ENCODE assay signal across 24 mouse cellular contexts in genomic region chr2:31990961-31991360, GRCm38 (mm10). TPM values are rescaled to one million over a fixed set of nuclear protein-coding genes. Genes with fewer than 3 reads are reported as not detected.
DNase-seq lines count a peak whose midpoint lies in the region; ATAC-seq and TF ChIP-seq lines count a peak whose summit lies in the region.
"Had no signal": no experiment of that assay in that cellular context is flagged by ENCODE, and none has a peak within 500 bp of the region (broad histone marks: within the 10 kb centered on the region; RNA-seq: fewer than 3 reads in every experiment).

No protein-coding gene starts in this region.

- WGBS in lung, adult 2 months, result 69% methylated on average over 4 of the region's 4 CpGs

- no peak overlapping the region for H3K4me3 ChIP-seq in lung, adult 2 months (replicated peaks; ENCODE audit: extremely low read depth, low read depth, low read length)
- H3K4me3 ChIP-seq: embryonic facial prominence, embryonic 12.5 days; embryonic facial prominence, embryonic 15.5 days; erythroblast, embryonic 14.5 days; forebrain, embryonic 12.5 days; forebrain, embryonic 15.5 days; heart, embryonic 10.5 days; heart, embryonic 13.5 days had no signal

- no peak for TF ChIP-seq CTCF in lung, adult 2 months (IDR thresholded peaks at IDR 0.05; ENCODE audit: insufficient read depth, low read length)

- ATAC-seq in erythroblast, adult 5-6 weeks (replicated peaks; ENCODE audit: low FRiP score, poor library complexity, severe bottlenecking), result no peak
- ATAC-seq: CD4-positive, CD25-positive, alpha-beta regulatory T cell, adult 4 months; forebrain, embryonic 15.5 days; hindbrain, postnatal 0 days had no signal

- no peaks in the 10 kb centered on the region; the same call in 1 of the 2 replicates for H3K4me1 ChIP-seq in lung, adult 2 months (ENCODE audit: control insufficient read depth, insufficient read depth, low read length)
- H3K4me1 ChIP-seq: embryonic facial prominence, embryonic 12.5 days; embryonic facial prominence, embryonic 15.5 days; forebrain, embryonic 12.5 days; forebrain, embryonic 15.5 days; heart, embryonic 10.5 days; heart, embryonic 13.5 days had no signal

- peak; percentile 41 for DNase-seq in lung, adult 2 months
- DNase-seq in lung, postnatal 14 days, result peak; percentile 36
- peak; percentile 53 to 75 for DNase-seq in lung, postnatal 4 days
- no peak for DNase-seq in cerebellum, postnatal 36 days
- DNase-seq in heart, adult 8-10 months (ENCODE audit: low spot score), result no peak
- DNase-seq: adrenal gland, adult 2 months; adrenal gland, postnatal 25 days; cerebellum, adult 18-20 months; cerebellum, adult 9-10 months; cerebellum, postnatal 14 days; gastrocnemius, postnatal 25 days; heart, adult 18-20 months; heart, postnatal 14 days; heart, postnatal 4 days had no signal

- TF ChIP-seq POLR2A in lung, adult 2 months (IDR thresholded peaks at IDR 0.05; ENCODE audit: borderline replicate concordance, extremely low read depth, low read depth, low read length), result no peak

RNA-seq across cellular contexts. Expression of gene Nup214, which starts 16.7 kb away (rescaled TPM):
- polyA plus RNA-seq in lung, adult 2 months (2012; rRNA removed), result 31.6 and 35.1 TPM in 2 replicates
- 13.4 and 27.4 TPM in 2 replicates for total RNA-seq in erythroblast, adult 5-6 weeks (2015; ENCODE audit: low replicate concordance)
- 7.5 and 14.7 TPM in 2 replicates for total RNA-seq in erythroblast, adult 5-6 weeks (2017; ENCODE audit: low replicate concordance)
- 10 to 100 TPM; 27.1 to 36.7 (median 34.4) TPM for total RNA-seq in heart, adult 8-10 months (2022)

RNA-seq across cellular contexts. Expression of gene Aif1l, which starts 41.0 kb away (rescaled TPM):
- polyA plus RNA-seq in lung, adult 2 months (2012; rRNA removed), result 3.5 and 9.0 TPM in 2 replicates
- not detected in 2 replicates for total RNA-seq in erythroblast, adult 5-6 weeks (2015; ENCODE audit: low replicate concordance)
- total RNA-seq in erythroblast, adult 5-6 weeks (2017; ENCODE audit: low replicate concordance), result not detected in 2 replicates
- 1 to 10 TPM; 2.2 to 4.2 (median 2.9) TPM for total RNA-seq in heart, adult 8-10 months (2022)
- polyA plus RNA-seq: erythroblast, embryonic 14.5 days had no signal

Comparison
In these comparisons a context has a peak if more than half of its experiments do, and no peak if none do; other contexts are left out.
1. DNase-seq: peak in lung, adult 2 months (single experiment), lung, postnatal 14 days (single experiment) and lung, postnatal 4 days (2 of 2); none in cerebellum, postnatal 36 days (0 of 2) and heart, adult 8-10 months (single experiment).